Mouse (Mus musculus) C2C12 (cell line): ENCODE data around the gene Mccc1.

ENCODE experiments used
- CEBPB ChIP-seq: IDR thresholded peaks from one replicate; pipeline ENCODE4 v1.6.1; 2011; ENCODE audit warnings: low read depth, mild to moderate bottlenecking, control low read depth, moderate library complexity
- CTCF ChIP-seq: IDR thresholded peaks from one replicate; pipeline ENCODE4 v1.5.1; 2011; ENCODE audit not compliant: control insufficient read depth, insufficient read depth, insufficient read length
- FOSL1 ChIP-seq: IDR thresholded peaks from one replicate; pipeline ENCODE4 v1.8.0; 2011; ENCODE audit warnings: mild to moderate bottlenecking, low read length; ENCODE audit not compliant: poor library complexity, insufficient read depth, severe bottlenecking
- MAX ChIP-seq: IDR thresholded peaks from one replicate; pipeline ENCODE4 v1.6.1; 2011; ENCODE audit warnings: mild to moderate bottlenecking, control low read depth
- MYOD1 ChIP-seq: IDR thresholded peaks from one replicate; pipeline ENCODE4 v1.6.1; 2011; ENCODE audit warnings: low read depth; ENCODE audit not compliant: control insufficient read depth, insufficient read length
- MYOG ChIP-seq: IDR thresholded peaks from one replicate; pipeline ENCODE4 v1.6.1; 2011; ENCODE audit not compliant: control insufficient read depth, insufficient read length; ENCODE audit errors: extremely low read depth
- USF1 ChIP-seq: IDR thresholded peaks from one replicate; pipeline ENCODE4 v1.6.1; 2011; ENCODE audit warnings: low read depth, mild to moderate bottlenecking, control low read depth, moderate library complexity

- TF ChIP-seq CTCF (no peak), USF1 (no peak), MAX (no peak), MYOD1 (no peak), CEBPB (no peak), MYOG (no peak), FOSL1 (no peak)
Measured at GRCm38 (mm10) chr3:35954901-35955575, 45.4 kb downstream of the Mccc1 start.
